Mouse (Mus musculus): ENCODE measurements around the gene Vgll3.

Vgll3 gene

DNA sequence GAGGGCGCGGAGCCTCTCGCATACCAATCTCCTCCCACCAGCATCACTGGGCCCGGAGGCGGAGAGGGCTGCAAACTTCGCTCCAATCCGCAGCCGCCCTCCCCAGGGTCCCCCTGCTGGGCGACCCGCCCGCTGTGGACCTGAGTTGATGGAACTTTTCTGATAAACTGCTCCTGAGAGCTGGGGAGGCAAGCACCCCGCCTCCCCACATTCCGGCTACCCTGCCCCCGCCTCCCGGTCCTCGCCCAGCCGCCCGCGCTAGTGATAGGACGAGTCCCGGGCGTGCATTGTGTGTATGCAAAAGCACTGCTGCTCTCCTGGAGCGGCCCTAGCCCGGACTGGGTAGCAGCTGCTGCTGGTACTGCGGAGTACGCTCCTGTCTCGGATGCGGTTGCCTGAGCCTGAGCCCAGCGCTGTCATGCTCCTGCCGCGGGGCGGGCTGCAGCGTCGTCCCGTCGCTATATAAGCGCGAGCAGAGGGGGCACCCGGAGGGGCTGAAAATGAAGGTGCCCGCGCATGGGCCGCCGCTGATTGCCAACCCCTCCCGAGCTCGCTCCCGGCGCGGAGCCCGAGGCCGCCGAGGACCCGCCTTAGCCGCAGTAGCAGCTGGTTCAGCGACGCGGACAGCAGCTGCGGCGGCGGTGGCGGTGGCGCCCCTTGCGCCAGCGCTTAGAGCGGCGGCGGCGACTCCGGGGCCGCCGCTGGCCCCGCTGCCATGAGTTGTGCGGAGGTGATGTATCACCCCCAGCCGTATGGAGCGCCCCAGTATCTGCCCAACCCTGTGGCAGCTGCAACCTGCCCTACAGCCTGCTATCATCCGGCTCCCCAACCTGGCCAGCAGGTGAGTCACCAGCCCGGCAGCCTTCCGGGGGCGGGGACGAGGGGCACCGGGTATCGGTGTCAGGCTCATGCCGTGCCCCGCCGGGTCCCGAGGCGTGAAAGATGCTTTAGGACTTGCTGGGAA lies at the start of gene Vgll3:
TSS of gene Vgll3 (plus strand) at position 340 of the 964 bp plus-strand sequence.
- no peak for DNase-seq (ENCODE audit: low read depth, low spot score)

- no peak for DNase-seq (ENCODE audit: low read depth, low spot score)
Observed at GRCm38 (mm10) chr16:65765976-65766375, 49.1 kb upstream of the Vgll3 start.

GRCm38 (mm10) chr16:65785959-65786358 lies 29.1 kb upstream of the Vgll3 start:
- no peak for DNase-seq (ENCODE audit: low read depth, low spot score)

- no peak for DNase-seq (ENCODE audit: low read depth, low spot score)
Observed at GRCm38 (mm10) chr16:65816059-65816458, 1.0 kb downstream of the Vgll3 start.

- no peak for DNase-seq (ENCODE audit: low read depth, low spot score)
Observed at GRCm38 (mm10) chr16:65818779-65819178, 3.7 kb downstream of the Vgll3 start.

GRCm38 (mm10) chr16:65820803-65821202 lies 5.7 kb downstream of the Vgll3 start:
- no peak for DNase-seq (ENCODE audit: low read depth, low spot score)

DNA sequence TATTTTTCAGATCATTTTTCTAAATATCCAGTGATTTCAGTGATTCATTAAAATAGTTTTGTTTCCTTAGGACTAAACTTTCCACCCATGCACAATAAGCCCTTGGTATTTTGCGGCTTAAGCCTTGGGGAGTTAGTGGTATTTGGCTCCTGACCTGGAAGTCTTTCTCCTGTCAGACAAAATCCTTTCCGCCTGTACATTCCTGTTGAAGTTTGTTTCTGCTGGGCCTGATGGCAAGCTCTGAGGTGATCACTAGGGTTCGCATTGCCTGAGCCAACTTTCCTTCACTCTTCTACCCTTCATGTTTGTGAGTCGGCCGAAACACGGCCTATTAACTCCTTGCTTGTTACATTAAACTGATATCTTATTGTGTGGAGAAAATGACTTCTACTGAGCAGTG lies 8.7 kb downstream of the Vgll3 start:
- no peak for DNase-seq (ENCODE audit: low read depth, low spot score)

GRCm38 (mm10) chr16:65828141-65828565 lies 13.1 kb downstream of the Vgll3 start:
- no peak for DNase-seq (ENCODE audit: low read depth, low spot score)

DNA sequence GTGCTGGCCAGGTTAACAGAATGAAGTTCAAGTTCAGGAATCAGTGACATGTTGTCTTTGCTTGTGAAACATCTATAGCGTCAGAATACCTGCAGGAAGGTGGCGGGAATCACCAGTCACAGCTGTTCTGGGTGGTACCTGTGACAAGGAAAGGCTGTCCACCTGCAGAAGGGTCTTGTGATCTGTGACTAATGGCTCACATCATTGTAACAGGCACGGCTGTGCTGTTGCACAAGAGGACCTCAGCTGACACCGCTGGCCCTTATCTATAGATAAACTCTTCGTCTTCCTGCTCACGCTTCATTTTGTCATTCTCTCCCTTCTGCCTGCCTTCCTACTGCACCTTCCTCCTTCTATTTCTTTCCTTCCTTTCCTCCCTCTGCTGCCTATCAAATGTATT lies 14.0 kb downstream of the Vgll3 start:
- no peak for DNase-seq (ENCODE audit: low read depth, low spot score)

GRCm38 (mm10) chr16:65834721-65835120 lies 19.7 kb downstream of the Vgll3 start:
- DNase-seq (ENCODE audit: low read depth, low spot score): no peak

DNA sequence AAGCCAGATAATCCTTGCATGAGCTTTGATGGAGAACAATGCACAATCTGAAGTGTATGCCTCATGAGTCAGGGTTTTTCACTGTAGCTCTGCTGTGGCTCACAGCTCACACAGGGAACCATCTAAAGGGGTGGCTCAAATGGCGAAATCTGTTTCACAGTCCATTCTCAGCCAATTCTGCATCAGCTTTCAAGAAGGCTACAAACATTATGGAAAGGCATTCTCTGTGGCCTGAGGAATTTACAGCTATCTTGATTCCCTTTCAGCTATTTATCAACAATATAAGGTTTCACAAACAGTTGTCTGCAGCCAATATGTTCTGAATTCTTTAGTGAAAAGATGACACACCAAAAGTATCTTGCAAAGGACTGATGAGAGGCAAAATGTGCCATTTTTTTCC lies 35.1 kb downstream of the Vgll3 start:
- DNase-seq (ENCODE audit: low read depth, low spot score): no peak

GRCm38 (mm10) chr16:65864471-65864870 lies 49.4 kb downstream of the Vgll3 start:
- DNase-seq (ENCODE audit: low read depth, low spot score): no peak

DNA sequence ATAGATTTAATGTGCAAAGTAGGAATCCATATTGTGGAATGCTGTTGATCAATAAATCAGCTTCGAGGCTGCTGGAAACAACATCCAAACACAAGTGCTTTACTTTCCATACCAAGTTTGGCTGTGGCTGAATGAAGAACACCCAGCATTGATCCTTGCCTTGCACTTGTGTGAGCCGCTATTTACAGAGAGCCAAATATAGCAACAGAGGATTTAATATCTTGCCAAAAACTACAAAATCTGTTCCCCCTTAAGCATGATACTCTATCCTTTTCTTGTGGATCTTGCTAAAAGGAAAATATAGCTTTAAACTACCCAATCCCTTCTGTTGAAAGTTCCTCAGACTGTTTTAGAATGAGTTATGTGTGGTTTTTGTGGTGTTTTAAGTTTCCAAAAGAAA lies 52.9 kb downstream of the Vgll3 start:
- no peak for DNase-seq (ENCODE audit: low read depth, low spot score)

DNA sequence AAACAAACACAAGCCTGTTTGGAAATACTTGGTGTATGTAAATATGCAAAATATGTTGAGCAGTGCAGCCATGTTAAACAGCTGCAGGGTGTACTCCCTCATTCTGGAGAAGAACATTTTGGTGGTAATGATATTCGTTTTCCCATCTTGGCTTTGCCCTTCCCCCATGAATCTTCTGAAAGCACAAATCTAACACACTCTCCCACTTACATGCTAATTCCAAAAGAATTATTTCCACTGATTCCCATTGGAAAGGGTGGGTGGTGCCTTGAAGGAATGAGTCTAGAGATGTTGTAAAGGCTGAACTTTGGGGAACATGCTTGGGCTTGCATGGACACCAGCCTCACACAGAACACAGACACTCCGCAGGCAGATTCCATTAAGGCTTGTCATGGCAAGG lies 53.9 kb downstream of the Vgll3 start:
- DNase-seq (ENCODE audit: low read depth, low spot score): no peak

GRCm38 (mm10) chr16:65888940-65889339 lies 73.9 kb downstream of the Vgll3 start:
- DNase-seq (ENCODE audit: low read depth, low spot score): no peak
